Mouse (Mus musculus): ENCODE measurements around the gene Mob2.

DNA sequence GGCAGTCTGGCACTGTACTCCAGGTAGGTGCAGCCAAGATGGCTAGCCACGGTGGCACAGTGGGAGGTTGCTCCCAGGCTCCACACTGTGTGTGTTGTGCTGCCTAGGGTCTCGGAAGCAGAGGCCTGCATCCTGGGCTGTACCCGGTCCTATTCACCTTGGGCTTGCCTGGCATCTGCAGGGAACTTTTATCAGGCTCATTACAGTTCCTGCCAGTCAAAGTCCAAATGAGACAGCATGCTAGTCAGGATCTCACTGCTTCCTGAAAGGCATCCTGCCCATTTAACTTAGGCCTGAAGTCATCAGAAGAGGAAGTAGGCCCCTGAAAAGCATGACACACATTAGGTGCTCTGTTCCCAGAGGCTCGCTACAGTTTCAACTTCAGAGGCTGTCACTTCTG, 7.6 kb upstream of the Mob2 start:
- no peak for TF ChIP-seq CTCF (IDR thresholded peaks at IDR 0.05; ENCODE audit: low read depth)
- TF ChIP-seq EP300 (IDR thresholded peaks at IDR 0.05; ENCODE audit: low read depth): no peak

All from heart, postnatal 0 days (tissue).